Comparison of ENCODE assay signal across 9 mouse cellular contexts in genomic region chr7:84088971-84089370, GRCm38 (mm10). TPM values are rescaled to one million over a fixed set of nuclear protein-coding genes. Genes with fewer than 3 reads are reported as not detected.
DNase-seq lines count a peak whose midpoint lies in the region; ATAC-seq and TF ChIP-seq lines count a peak whose summit lies in the region.
"Had no signal": no experiment of that assay in that cellular context is flagged by ENCODE, and none has a peak within 500 bp of the region (broad histone marks: within the 10 kb centered on the region; RNA-seq: fewer than 3 reads in every experiment).

No protein-coding gene starts in this region.

- H3K4me1 ChIP-seq in forebrain, embryonic 11.5 days (replicated peaks; ENCODE audit: control insufficient read depth, insufficient read depth, low read length): peaks cover 4% of the 10 kb centered on the region; the same call in 1 of the 2 replicates
- peaks cover 14% of the 10 kb centered on the region for H3K4me1 ChIP-seq in forebrain, embryonic 12.5 days
- no peaks in the 10 kb centered on the region for H3K4me1 ChIP-seq in ES-E14 (ENCODE audit: control insufficient read depth in 2 of 2, insufficient read depth in 2 of 2, low read length in 2 of 2, poor library complexity in 1 of 2)

- no peaks in the 10 kb centered on the region for H3K36me3 ChIP-seq in forebrain, embryonic 11.5 days (ENCODE audit: control insufficient read depth, insufficient read depth, low read length)
- no peaks in the 10 kb centered on the region for H3K36me3 ChIP-seq in forebrain, embryonic 12.5 days (replicated peaks)
- H3K36me3 ChIP-seq in ES-E14 (ENCODE audit: control insufficient read depth, insufficient read depth, low read length, poor library complexity, severe bottlenecking): no peaks in the 10 kb centered on the region

- H3K4me2 ChIP-seq in forebrain, embryonic 11.5 days (ENCODE audit: low read depth, low read length, severe bottlenecking): no peak overlapping the region
- H3K4me2 ChIP-seq in forebrain, embryonic 12.5 days: no peak overlapping the region

- H3K4me3 ChIP-seq in forebrain, embryonic 11.5 days (ENCODE audit: low read depth, low read length): no peak overlapping the region
- no peak overlapping the region for H3K4me3 ChIP-seq in forebrain, embryonic 12.5 days (replicated peaks)
- no peak overlapping the region for H3K4me3 ChIP-seq in ES-E14 (ENCODE audit: insufficient read depth in 1 of 2, low read depth in 1 of 2, low read length in 2 of 2, poor library complexity in 1 of 2, severe bottlenecking in 1 of 2)

- no peak for ATAC-seq in forebrain, embryonic 11.5 days (replicated peaks; ENCODE audit: low FRiP score)
- ATAC-seq in forebrain, embryonic 12.5 days (ENCODE audit: low FRiP score): no peak
- peak; percentile 79 for ATAC-seq in megakaryocyte, adult 5-6 weeks (ENCODE audit: poor library complexity, severe bottlenecking)

- H3K27me3 ChIP-seq in forebrain, embryonic 11.5 days (ENCODE audit: control insufficient read depth, insufficient read depth, low read length): peaks cover 14% of the 10 kb centered on the region
- peaks cover 40% of the 10 kb centered on the region for H3K27me3 ChIP-seq in forebrain, embryonic 12.5 days

- no peak overlapping the region for H3K9ac ChIP-seq in forebrain, embryonic 11.5 days (ENCODE audit: low read length)
- no peak overlapping the region for H3K9ac ChIP-seq in forebrain, embryonic 12.5 days
- H3K9ac ChIP-seq in ES-E14 (ENCODE audit: insufficient read depth, low read depth, low read length, poor library complexity, severe bottlenecking): no peak overlapping the region

- no peaks in the 10 kb centered on the region for H3K9me3 ChIP-seq in forebrain, embryonic 11.5 days (ENCODE audit: control insufficient read depth, low read length)
- H3K9me3 ChIP-seq in forebrain, embryonic 12.5 days: no peaks in the 10 kb centered on the region
- no peaks in the 10 kb centered on the region for H3K9me3 ChIP-seq in ES-E14 (ENCODE audit: control insufficient read depth, insufficient read depth, low read depth, low read length)

- in situ Hi-C loops in ES-E14 (cut with MboI; ENCODE audit: low sequenced_read_pairs in 2 of 2, unreplicated experiment in 2 of 2): loop anchor here in 1 of 2 experiments (5.0 kb wide), 1 partner anchor 183 kb away; no protein-coding TSS in a partner anchor

- DNase-seq in forebrain, embryonic 11.5 days (ENCODE audit: low spot score): peak; percentile 78
- DNase-seq in ES-E14 (ENCODE audit: low read depth, low spot score): peak; percentile 69
- peak; percentile 38 for DNase-seq in cerebellum, adult 11-12 months
- peak; percentile 76 for DNase-seq in gastrocnemius, postnatal 10 days
- DNase-seq in layer of hippocampus, adult 9-11 months: peak; percentile 34
- peak; percentile 58 to 83 for DNase-seq in spleen, postnatal 4 days (ENCODE audit: low spot score in 2 of 2)

- 20% methylated on average over 4 of the region's 4 CpGs for WGBS in forebrain, embryonic 11.5 days
- WGBS in forebrain, embryonic 12.5 days: 15% methylated on average over 4 of the region's 4 CpGs

- H3K27ac ChIP-seq in forebrain, embryonic 11.5 days (ENCODE audit: low read depth, low read length): no peak overlapping the region
- H3K27ac ChIP-seq in forebrain, embryonic 12.5 days: no peak overlapping the region
- no peak overlapping the region for H3K27ac ChIP-seq in ES-E14 (ENCODE audit: insufficient read depth, low read depth, low read length, poor library complexity, severe bottlenecking)
- H3K27ac ChIP-seq: macrophage had no signal

TF ChIP-seq in ES-E14, 5 proteins besides CTCF, POLR2A, EP300 and RAD21:
- no peak for TF ChIP-seq ZNF384 (IDR thresholded peaks at IDR 0.05; ENCODE audit: low read depth, low read length)
- peak; percentile 72 for TF ChIP-seq ZC3H11A (IDR thresholded peaks at IDR 0.05; ENCODE audit: borderline replicate concordance, low read depth, low read length)

RNA-seq across cellular contexts. Expression of gene Cemip, which starts 2.7 kb away (rescaled TPM):
- polyA plus RNA-seq in forebrain, embryonic 11.5 days (2014; fragmentation: Nextera tagmentation; extraction: Ambion mirVana): 0.71 and 0.94 TPM in 2 replicates
- polyA plus RNA-seq in forebrain, embryonic 12.5 days (2016; fragmentation: Nextera tagmentation; extraction: Ambion mirVana): 0.63 and 0.69 TPM in 2 replicates
- total RNA-seq in ES-E14 (2012; rRNA removed): 1.2 and 3.9 TPM in 2 replicates
- 1 to 10 TPM in 1 of 2 experiments, under 1 TPM in 1; 0.31 to 2.6 TPM for total RNA-seq in gastrocnemius, postnatal 10 days (2021)
- 0.02 TPM in 1 of 2 replicates, not detected in the other for total RNA-seq in megakaryocyte, adult 5-6 weeks (2015)
- total RNA-seq in megakaryocyte, adult 5-6 weeks (2017): 0.08 TPM in 1 of 2 replicates, not detected in the other
